Mouse (Mus musculus) bone marrow macrophage, adult 2 months (primary cell): ENCODE measurements around the gene Tekt5.

Experiments
- CTCF ChIP-seq: IDR thresholded peaks from 2 replicates; pipeline ENCODE4 v1.5.1; 2012; ENCODE audit warnings: low read depth, mild to moderate bottlenecking, low read length, moderate library complexity
- POLR2A ChIP-seq: IDR thresholded peaks from 2 replicates; pipeline ENCODE4 v1.6.1; 2012; ENCODE audit warnings: mild to moderate bottlenecking, low read depth, low read length, borderline replicate concordance

- TF ChIP-seq CTCF (no peak), POLR2A (no peak)
Measured at GRCm38 (mm10) chr16:10316493-10317196, 78.6 kb downstream of the Tekt5 start.
